Mouse (Mus musculus) cerebellum, postnatal 10 days (tissue): ENCODE measurements around the gene Rnf150.

ENCODE experiments used
- DNase-seq, 2 experiments: peaks; one replicate each; pipeline ENCODE4 v3.0.0; 2021; ENCODE audit warnings: mixed read lengths in 2 of 2

The Rnf150 gene

GRCm38 (mm10) chr8:82945867-82946266 is 82.7 kb downstream of the Rnf150 start:
- DNase-seq, result no peak

GRCm38 (mm10) chr8:82946658-82947057 is 83.5 kb downstream of the Rnf150 start:
- DNase-seq, result no peak

- peak; percentile 35 to 59 for DNase-seq
Measured at GRCm38 (mm10) chr8:82955162-82955754, 92.1 kb downstream of the Rnf150 start.

GRCm38 (mm10) chr8:82959491-82959890 is 96.3 kb downstream of the Rnf150 start:
- DNase-seq, result no peak

GRCm38 (mm10) chr8:82959980-82960610 is 96.9 kb downstream of the Rnf150 start:
- DNase-seq, result no peak

GRCm38 (mm10) chr8:82964537-82964936 is 101.4 kb downstream of the Rnf150 start:
- no peak for DNase-seq

- DNase-seq, result no peak
Measured at GRCm38 (mm10) chr8:82967879-82968678, 104.9 kb downstream of the Rnf150 start.

GRCm38 (mm10) chr8:82969967-82970366 is 106.8 kb downstream of the Rnf150 start:
- DNase-seq, result no peak

GRCm38 (mm10) chr8:82972812-82973211 is 109.7 kb downstream of the Rnf150 start:
- DNase-seq, result no peak

- no peak for DNase-seq
Measured at GRCm38 (mm10) chr8:82973331-82973730, 110.2 kb downstream of the Rnf150 start.

GRCm38 (mm10) chr8:82981244-82981855 is 118.2 kb downstream of the Rnf150 start:
- no peak for DNase-seq

- DNase-seq, result no peak
Measured at GRCm38 (mm10) chr8:82982873-82983272, 119.7 kb downstream of the Rnf150 start.

GRCm38 (mm10) chr8:82983301-82983700 is 120.1 kb downstream of the Rnf150 start:
- no peak for DNase-seq

- no peak for DNase-seq
Measured at GRCm38 (mm10) chr8:82992093-82992492, 128.9 kb downstream of the Rnf150 start.

- no peak for DNase-seq
Measured at GRCm38 (mm10) chr8:82995727-82996438, 132.7 kb downstream of the Rnf150 start.

- DNase-seq, result no peak
Measured at GRCm38 (mm10) chr8:82996843-82997242, 133.7 kb downstream of the Rnf150 start.

- DNase-seq, result no peak
Measured at GRCm38 (mm10) chr8:82998778-82999177, 135.6 kb downstream of the Rnf150 start.

- no peak for DNase-seq
Measured at GRCm38 (mm10) chr8:83003187-83003586, 140.0 kb downstream of the Rnf150 start.

- no peak for DNase-seq
Measured at GRCm38 (mm10) chr8:83009481-83009880, 146.3 kb downstream of the Rnf150 start.

GRCm38 (mm10) chr8:83011286-83011685 is 148.1 kb downstream of the Rnf150 start:
- DNase-seq, result no peak

- no peak for DNase-seq
Measured at GRCm38 (mm10) chr8:83011758-83012157, 148.6 kb downstream of the Rnf150 start.

GRCm38 (mm10) chr8:83028211-83028610 is 165.1 kb downstream of the Rnf150 start:
- no peak for DNase-seq

GRCm38 (mm10) chr8:83032800-83033199 is 169.6 kb downstream of the Rnf150 start:
- no peak for DNase-seq
